Mouse (Mus musculus) liver, embryonic 13.5 days (tissue): ENCODE measurements at regions not wholly inside any gene's neighbourhood (a gene's known extent, or its start where the extent isn't known, plus 50 kb on each side); places are given as distances from the start of the nearest gene placed in this dataset.

ENCODE experiments used
- ATAC-seq: fragments of 200-750 bp; cut with Nextera tagmentation; 2 replicates; pipeline ENCODE4 v1.8.0; 2017; ENCODE audit warnings: low read depth, mild to moderate bottlenecking, moderate number of reproducible peaks, moderate library complexity
- DNase-seq: peaks from one replicate; pipeline ENCODE4 v3.0.0; 2022
- H3K27ac ChIP-seq: fragments of 300-500 bp; sonication (generic); 2 replicates; pipeline ENCODE4 v1.5.1; 2015; ENCODE audit warnings: moderate library complexity, mild to moderate bottlenecking, inconsistent platforms
- H3K27me3 ChIP-seq: fragments of 300-500 bp; sonication (generic); 2 replicates; pipeline ENCODE4 v1.6.1; 2015; ENCODE audit warnings: mild to moderate bottlenecking, inconsistent platforms
- H3K36me3 ChIP-seq: fragments of 300-500 bp; sonication (generic); 2 replicates; pipeline ENCODE4 v1.6.1; 2015; ENCODE audit warnings: mild to moderate bottlenecking, inconsistent platforms
- H3K4me1 ChIP-seq: fragments of 300-500 bp; sonication (generic); replicated peaks from 2 replicates; pipeline ENCODE4 v1.6.1; 2015; ENCODE audit warnings: inconsistent platforms
- H3K4me2 ChIP-seq: fragments of 300-500 bp; sonication (generic); 2 replicates; pipeline ENCODE4 v1.6.1; 2015; ENCODE audit warnings: inconsistent platforms, mild to moderate bottlenecking, moderate library complexity
- H3K4me3 ChIP-seq: fragments of 300-500 bp; sonication (generic); replicated peaks from 2 replicates; pipeline ENCODE4 v1.5.1; 2015; ENCODE audit warnings: mild to moderate bottlenecking, inconsistent platforms
- H3K9ac ChIP-seq: fragments of 300-500 bp; sonication (generic); 2 replicates; pipeline ENCODE4 v1.6.1; 2015; ENCODE audit warnings: mild to moderate bottlenecking, inconsistent platforms
- H3K9me3 ChIP-seq: fragments of 300-500 bp; sonication (generic); replicated peaks from 2 replicates; pipeline ENCODE4 v1.6.1; 2016; ENCODE audit warnings: inconsistent platforms
- WGBS: fragments of 180-500 bp; shearing (Covaris S2); methylation state at CpG from one replicate; pipeline ENCODE4 v1.1.7; 2015; ENCODE audit not compliant: insufficient replicate concordance; 5-methylcytosine and 5-hydroxymethylcytosine counted together

DNA sequence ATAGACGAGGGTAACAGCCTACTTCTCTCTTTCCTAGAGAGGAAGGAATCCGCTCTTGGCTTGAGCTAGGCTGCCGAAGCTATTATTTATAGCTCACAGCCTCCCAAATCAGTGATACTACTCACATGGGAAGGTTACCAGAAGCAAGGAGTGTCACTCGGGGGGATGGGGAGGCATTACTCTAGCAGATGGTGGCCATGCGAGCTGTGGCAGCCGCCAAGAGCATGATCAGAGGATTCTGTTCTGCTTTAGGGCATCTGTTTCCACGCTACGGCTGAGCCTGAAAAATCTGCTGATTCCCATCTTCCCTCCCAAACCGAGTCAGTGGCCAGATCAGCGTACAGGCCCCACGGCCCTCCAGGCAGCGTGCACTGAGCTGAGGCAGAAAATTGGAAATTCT is 79.5 kb downstream of the Kctd12 start:
- Histone ChIP-seq H3K4me2 (no peak overlapping the region), H3K9ac (no peak overlapping the region), H3K4me1 (no peaks in the 10 kb centered on the region), H3K9me3 (no peaks in the 10 kb centered on the region), H3K4me3 (no peak overlapping the region), H3K36me3 (no peaks in the 10 kb centered on the region), H3K27ac (no peak overlapping the region), H3K27me3 (no peaks in the 10 kb centered on the region)
- DNase-seq = no peak
- 32% methylated on average over 12 of the region's 12 CpGs for WGBS
- no peak for ATAC-seq

- Histone ChIP-seq H3K9me3 (no peaks in the 10 kb centered on the region), H3K27ac (no peak overlapping the region), H3K9ac (no peak overlapping the region), H3K4me2 (no peak overlapping the region), H3K4me1 (no peaks in the 10 kb centered on the region), H3K27me3 (no peaks in the 10 kb centered on the region), H3K4me3 (no peak overlapping the region), H3K36me3 (no peaks in the 10 kb centered on the region)
- 76% methylated on average over 7 of the region's 7 CpGs for WGBS
- ATAC-seq (no peak), DNase-seq (no peak)
These were observed 80.2 kb downstream of the Kctd12 start for GRCm38 (mm10) chr14:102902236-102902635.

GRCm38 (mm10) chr14:102898445-102898844 is 84.0 kb downstream of the Kctd12 start:
- WGBS = 66% methylated on average over 4 of the region's 4 CpGs
- no peaks in the 10 kb centered on the region for H3K9me3 ChIP-seq

DNA sequence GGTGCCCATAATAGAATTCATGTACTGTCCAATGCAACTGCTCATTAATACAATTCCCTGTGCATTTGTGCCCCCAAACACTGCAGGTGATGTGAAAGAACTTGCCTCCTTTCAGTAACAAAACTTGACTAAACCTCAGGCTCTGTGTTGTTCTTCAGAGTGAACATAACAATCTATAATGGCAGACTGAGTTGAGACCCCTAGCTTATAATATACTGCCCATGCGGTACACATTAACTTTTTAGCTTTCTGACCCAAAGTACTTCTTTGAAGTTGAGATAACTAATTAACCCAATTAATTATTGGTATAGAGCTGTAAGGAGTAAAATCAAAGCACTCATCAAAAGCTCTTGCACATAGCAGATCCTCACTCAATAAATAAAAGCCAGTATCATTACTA is 85.4 kb downstream of the Kctd12 start:
- no peaks in the 10 kb centered on the region for H3K27me3 ChIP-seq
- H3K27ac ChIP-seq = no peak overlapping the region
- ATAC-seq (no peak), DNase-seq (no peak)
- WGBS = 59% methylated on average over 1 of the region's 1 CpGs
- no peaks in the 10 kb centered on the region for H3K9me3 ChIP-seq
- H3K4me2 ChIP-seq = no peak overlapping the region
- no peak overlapping the region for H3K9ac ChIP-seq
- H3K36me3 ChIP-seq = no peaks in the 10 kb centered on the region
- no peak overlapping the region for H3K4me3 ChIP-seq
- H3K4me1 ChIP-seq = no peaks in the 10 kb centered on the region

More at GRCm38 (mm10) chr14:102898445-102898844, 84.0 kb downstream of the Kctd12 start:
- H3K4me1 ChIP-seq = no peaks in the 10 kb centered on the region
- DNase-seq (no peak), ATAC-seq (no peak)
- no peak overlapping the region for H3K9ac ChIP-seq
- no peak overlapping the region for H3K4me2 ChIP-seq
- no peaks in the 10 kb centered on the region for H3K36me3 ChIP-seq
- no peak overlapping the region for H3K27ac ChIP-seq
- H3K27me3 ChIP-seq = no peaks in the 10 kb centered on the region
- no peak overlapping the region for H3K4me3 ChIP-seq

DNA sequence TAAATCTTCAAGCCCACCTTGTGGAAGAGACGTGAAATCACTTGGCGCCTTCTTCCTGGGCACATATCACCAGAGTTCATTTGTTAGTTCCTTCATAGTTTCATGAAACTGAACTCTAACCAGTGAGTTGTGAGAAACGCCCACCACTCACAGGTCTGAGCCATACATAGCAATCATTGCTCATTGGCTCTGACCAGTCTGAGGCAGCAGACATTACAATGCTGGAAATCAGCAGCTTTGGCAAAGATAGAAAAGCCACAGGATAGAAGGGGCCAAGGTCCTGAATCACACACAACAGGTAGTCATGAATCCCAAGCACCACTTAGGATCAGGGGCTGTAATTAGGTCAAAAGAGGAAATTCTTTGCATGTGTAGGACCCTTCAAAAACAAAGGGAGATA is 85.9 kb downstream of the Kctd12 start:
- H3K4me3 ChIP-seq = no peak overlapping the region
- H3K9me3 ChIP-seq = no peaks in the 10 kb centered on the region
- H3K36me3 ChIP-seq = no peaks in the 10 kb centered on the region
- H3K27ac ChIP-seq = no peak overlapping the region
- H3K27me3 ChIP-seq = no peaks in the 10 kb centered on the region
- ATAC-seq (no peak), DNase-seq (no peak)
- WGBS = 61% methylated on average over 3 of the region's 3 CpGs
- H3K4me2 ChIP-seq = no peak overlapping the region
- H3K4me1 ChIP-seq = no peaks in the 10 kb centered on the region
- H3K9ac ChIP-seq = no peak overlapping the region

DNA sequence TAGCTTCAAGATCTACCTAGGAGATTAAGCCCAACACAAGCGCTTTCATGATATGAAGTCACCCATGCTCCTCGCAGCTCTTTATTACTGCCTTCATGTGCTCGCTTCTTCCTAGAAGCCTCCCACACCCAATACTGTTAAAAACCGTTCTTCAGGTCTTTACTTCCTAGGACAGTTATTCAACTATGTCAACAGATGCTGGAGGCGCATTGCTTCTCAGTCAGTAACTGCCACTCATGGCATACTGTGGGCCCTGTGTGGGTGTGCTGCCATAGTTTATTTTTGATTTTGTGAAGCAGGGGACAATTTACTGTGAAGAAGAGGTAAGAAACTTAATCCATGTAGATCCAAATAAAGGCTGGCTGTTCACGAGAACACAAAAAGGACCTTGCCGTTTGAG is 89.2 kb downstream of the Kctd12 start:
- no peaks in the 10 kb centered on the region for H3K36me3 ChIP-seq
- no peak overlapping the region for H3K4me2 ChIP-seq
- DNase-seq (no peak), ATAC-seq (no peak)
- H3K9me3 ChIP-seq = no peaks in the 10 kb centered on the region
- H3K27me3 ChIP-seq = no peaks in the 10 kb centered on the region
- H3K27ac ChIP-seq = no peak overlapping the region
- H3K9ac ChIP-seq = no peak overlapping the region
- H3K4me3 ChIP-seq = no peak overlapping the region
- H3K4me1 ChIP-seq = no peaks in the 10 kb centered on the region
- WGBS = 71% methylated on average over 7 of the region's 7 CpGs

DNA sequence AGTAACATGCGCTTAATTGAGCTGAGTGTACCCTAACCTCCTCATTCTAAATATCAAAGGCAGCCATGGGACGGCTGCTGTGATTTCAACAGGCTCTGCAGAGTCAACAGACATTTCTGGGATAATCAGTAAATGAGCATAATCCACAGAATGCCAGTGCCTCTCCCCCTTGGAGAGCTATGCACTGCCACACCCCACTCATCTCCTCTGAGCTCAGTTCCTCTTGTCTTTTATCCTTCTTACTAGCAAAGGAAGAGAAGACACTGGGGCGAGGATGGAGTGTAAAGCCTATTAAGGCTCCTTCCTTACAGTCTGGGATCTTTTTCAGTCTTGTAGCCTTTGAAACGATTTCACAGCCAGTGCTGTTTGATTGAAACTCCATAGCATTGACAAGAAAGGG is 90.9 kb downstream of the Kctd12 start:
- H3K4me3 ChIP-seq = no peak overlapping the region
- no peak overlapping the region for H3K4me2 ChIP-seq
- no peak for DNase-seq
- no peaks in the 10 kb centered on the region for H3K27me3 ChIP-seq
- no peaks in the 10 kb centered on the region for H3K36me3 ChIP-seq
- H3K9me3 ChIP-seq = no peaks in the 10 kb centered on the region
- H3K9ac ChIP-seq = no peak overlapping the region
- no peak for ATAC-seq
- 53% methylated on average over 4 of the region's 4 CpGs for WGBS
- H3K27ac ChIP-seq = no peak overlapping the region
- no peaks in the 10 kb centered on the region for H3K4me1 ChIP-seq

GRCm38 (mm10) chr14:102885240-102885598 is 97.2 kb downstream of the Kctd12 start:
- H3K9me3 ChIP-seq = no peaks in the 10 kb centered on the region
- DNase-seq (no peak), ATAC-seq (no peak)
- no peak overlapping the region for H3K9ac ChIP-seq
- H3K4me3 ChIP-seq = no peak overlapping the region
- H3K36me3 ChIP-seq = no peaks in the 10 kb centered on the region
- WGBS = 73% methylated on average over 2 of the region's 2 CpGs
- H3K27me3 ChIP-seq = no peaks in the 10 kb centered on the region
- H3K4me2 ChIP-seq = no peak overlapping the region
- H3K27ac ChIP-seq = no peak overlapping the region
- H3K4me1 ChIP-seq = no peaks in the 10 kb centered on the region

DNA sequence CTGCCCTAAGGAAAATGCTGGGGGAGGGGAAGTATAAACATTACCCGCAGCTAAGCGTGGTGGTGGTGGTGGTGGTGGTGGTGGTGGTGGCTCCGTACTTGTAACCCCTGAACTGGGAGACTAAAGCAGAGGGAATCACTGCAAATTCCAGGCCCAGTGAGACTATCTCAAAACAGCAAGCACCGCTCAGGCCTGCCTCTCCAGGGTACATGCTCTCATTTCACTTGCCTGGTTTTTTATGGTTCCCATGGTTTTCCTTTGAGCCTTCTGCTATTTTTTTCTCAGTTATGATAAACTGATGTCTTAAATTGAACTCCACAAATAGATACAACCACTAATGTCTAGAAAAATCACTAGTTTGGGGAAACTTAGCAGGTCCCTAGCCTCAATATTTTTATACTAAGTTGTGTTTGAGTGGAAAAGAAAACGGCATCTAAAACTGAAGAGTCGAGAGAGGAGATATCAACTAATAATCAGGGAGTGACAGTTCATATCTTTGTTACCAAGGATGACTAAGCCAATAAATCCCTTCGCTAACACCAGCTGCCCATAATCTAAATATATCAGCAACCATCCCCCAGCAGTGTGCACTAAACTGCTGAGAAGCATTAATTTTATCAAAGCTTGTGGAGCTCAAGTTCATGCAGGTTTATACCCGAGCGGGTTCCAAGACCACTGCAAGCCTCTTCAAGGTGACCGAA is 97.7 kb downstream of the Kctd12 start:
- no peak overlapping the region for H3K4me3 ChIP-seq
- no peaks in the 10 kb centered on the region for H3K4me1 ChIP-seq
- H3K9ac ChIP-seq = no peak overlapping the region
- H3K27ac ChIP-seq = no peak overlapping the region
- 65% methylated on average over 10 of the region's 10 CpGs for WGBS
- no peaks in the 10 kb centered on the region for H3K9me3 ChIP-seq
- DNase-seq = no peak
- no peak for ATAC-seq
- H3K4me2 ChIP-seq = no peak overlapping the region
- no peaks in the 10 kb centered on the region for H3K27me3 ChIP-seq
- H3K36me3 ChIP-seq = no peaks in the 10 kb centered on the region

GRCm38 (mm10) chr14:102883344-102884122 is 98.9 kb downstream of the Kctd12 start:
- Histone ChIP-seq H3K9ac (no peak overlapping the region), H3K36me3 (no peaks in the 10 kb centered on the region), H3K4me3 (no peak overlapping the region), H3K4me2 (no peak overlapping the region), H3K4me1 (no peaks in the 10 kb centered on the region), H3K27me3 (no peaks in the 10 kb centered on the region), H3K27ac (no peak overlapping the region), H3K9me3 (no peaks in the 10 kb centered on the region)
- 69% methylated on average over 15 of the region's 15 CpGs for WGBS
- DNase-seq (no peak), ATAC-seq (no peak)

DNA sequence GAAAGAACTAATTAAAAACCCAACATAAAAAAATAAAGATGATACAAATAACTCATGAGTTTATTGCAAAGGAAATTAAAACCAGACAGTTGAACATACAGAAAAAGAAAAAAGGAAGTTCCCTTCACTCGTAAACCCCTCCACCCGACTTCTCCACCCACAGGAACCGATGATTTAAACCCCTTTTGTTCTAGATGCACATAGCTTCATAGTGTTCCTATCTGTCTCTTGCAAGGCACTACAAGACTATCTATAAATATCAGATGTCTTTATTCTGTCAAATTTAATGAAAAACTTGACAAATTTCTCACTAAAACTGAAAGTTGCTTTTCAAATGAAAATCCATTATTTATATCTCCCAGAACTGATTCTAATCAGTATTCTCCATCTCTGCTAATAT is 100.2 kb downstream of the Kctd12 start:
- WGBS = 17% methylated on average over 3 of the region's 3 CpGs
- Histone ChIP-seq H3K9ac (no peak overlapping the region), H3K4me2 (no peak overlapping the region), H3K36me3 (no peaks in the 10 kb centered on the region), H3K9me3 (no peaks in the 10 kb centered on the region), H3K4me1 (no peaks in the 10 kb centered on the region), H3K27me3 (no peaks in the 10 kb centered on the region), H3K27ac (no peak overlapping the region), H3K4me3 (no peak overlapping the region)
- ATAC-seq = no peak
- no peak for DNase-seq

GRCm38 (mm10) chr14:102880658-102881083 is 101.8 kb downstream of the Kctd12 start:
- Histone ChIP-seq H3K9me3 (no peaks in the 10 kb centered on the region), H3K4me1 (no peaks in the 10 kb centered on the region), H3K4me2 (no peak overlapping the region), H3K4me3 (no peak overlapping the region), H3K27me3 (no peaks in the 10 kb centered on the region), H3K36me3 (no peaks in the 10 kb centered on the region), H3K9ac (no peak overlapping the region), H3K27ac (no peak overlapping the region)
- no peak for DNase-seq
- no peak for ATAC-seq
- 33% methylated on average over 1 of the region's 1 CpGs for WGBS
